Mouse (Mus musculus): ENCODE data around the gene Dlgap4.
A peak's percentile ranks its signal among the peaks of the same experiment; 100 is the strongest.

DNA sequence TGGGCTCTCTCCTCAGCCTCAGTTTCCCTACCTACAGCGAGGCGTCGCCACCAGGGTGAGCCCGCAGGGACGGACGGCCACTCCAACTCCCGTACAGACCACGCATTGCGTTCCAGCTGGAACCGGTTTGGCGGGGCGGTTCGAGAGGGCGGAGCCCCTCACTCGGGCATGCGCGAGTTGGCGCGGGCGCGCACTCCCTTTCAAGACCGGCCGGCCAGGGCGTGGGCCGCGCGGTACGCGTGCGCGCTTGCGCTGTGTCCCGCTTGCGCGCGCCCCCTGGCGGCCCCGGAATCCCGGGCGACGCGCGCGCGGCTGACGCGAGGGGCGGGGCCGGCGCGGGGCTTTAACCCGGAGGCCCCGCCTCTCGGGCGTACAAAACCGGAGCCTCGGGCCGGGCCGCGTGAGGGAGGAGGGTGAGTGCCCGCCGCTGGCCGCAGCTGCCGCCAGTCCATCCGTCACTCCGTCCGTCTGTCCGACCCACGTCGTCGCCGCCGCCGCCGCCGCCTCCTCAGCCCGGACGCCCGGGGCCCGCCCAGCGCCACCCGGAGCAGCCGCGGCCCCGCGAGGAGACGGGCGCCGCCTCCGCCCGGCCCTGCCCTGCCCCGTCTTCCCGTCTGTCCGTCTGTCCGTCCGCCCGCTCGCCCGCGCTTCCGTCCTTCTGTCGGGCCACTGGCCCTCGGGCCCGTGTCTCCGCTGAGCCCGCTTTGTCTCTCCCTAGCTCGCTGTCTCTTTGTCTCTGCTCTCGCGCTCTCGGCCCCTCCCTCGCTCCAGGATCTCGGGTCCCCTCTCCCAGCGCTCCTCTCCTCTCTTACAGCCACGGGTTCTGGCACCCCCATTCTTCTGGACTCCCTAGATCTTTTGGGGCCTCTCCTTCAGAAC lies 107.4 kb downstream of the Dlgap4 start:
- TF ChIP-seq GATA1 (IDR thresholded peaks at IDR 0.05; ENCODE audit: borderline replicate concordance, low read length) (no peak), TAL1 (conservative IDR thresholded peaks at IDR 0.05; ENCODE audit: low read depth, low read length) (no peak), CTCF (IDR thresholded peaks at IDR 0.05; ENCODE audit: low read depth, low read length) (peak; percentile 43), GATA2 (IDR thresholded peaks at IDR 0.05; ENCODE audit: borderline replicate concordance, low read depth, low read length) (no peak), POLR2AphosphoS5 (IDR thresholded peaks at IDR 0.05; ENCODE audit: insufficient replicate concordance, low read depth, low read length) (no peak)

All from G1E (cell line).